Mouse (Mus musculus): Measurements from ENCODE around the gene Morc2a.

GRCm38 (mm10) chr11:3704404-3704803 lies 55.4 kb downstream of the Morc2a start:
- no peak for TF ChIP-seq CTCF (IDR thresholded peaks at IDR 0.05)
- no peak for TF ChIP-seq POLR2A (IDR thresholded peaks at IDR 0.05; ENCODE audit: insufficient read depth, low read depth, low read length)
